Mouse (Mus musculus): ENCODE measurements around the gene Sox3. TPM values are rescaled to one million over a fixed set of nuclear protein-coding genes. Genes with fewer than 3 reads are reported as not detected.

The Sox3 gene
- polyA plus RNA-seq, 1 experiment: not detected

GRCm38 (mm10) chrX:60891329-60892095 lies 1.7 kb downstream of the Sox3 start:
- peaks cover 12% of the 10 kb centered on the region for H3K4me1 ChIP-seq (ENCODE audit: control insufficient read depth, insufficient read depth, low read length)
- no peak for TF ChIP-seq POLR2A (IDR thresholded peaks at IDR 0.05; ENCODE audit: insufficient read depth, low read depth, low read length)
- WGBS: 18% methylated on average over 43 of the region's 43 CpGs
- peak overlapping the region; percentile 69 for H3K4me3 ChIP-seq (ENCODE audit: insufficient read depth, low read depth, low read length)
- H3K27ac ChIP-seq (ENCODE audit: insufficient read depth, low read depth, low read length): no peak overlapping the region

GRCm38 (mm10) chrX:60890651-60891050 lies 2.6 kb downstream of the Sox3 start:
- WGBS: 25% methylated on average over 18 of the region's 18 CpGs
- Histone ChIP-seq H3K27ac (ENCODE audit: insufficient read depth, low read depth, low read length) (no peak overlapping the region), H3K4me1 (ENCODE audit: control insufficient read depth, insufficient read depth, low read length) (peaks cover 12% of the 10 kb centered on the region), H3K4me3 (ENCODE audit: insufficient read depth, low read depth, low read length) (no peak overlapping the region)
- TF ChIP-seq POLR2A (IDR thresholded peaks at IDR 0.05; ENCODE audit: insufficient read depth, low read depth, low read length) (no peak), CTCF (IDR thresholded peaks at IDR 0.05; ENCODE audit: insufficient read depth, low read depth, low read length) (no peak)

- Histone ChIP-seq H3K4me1 (ENCODE audit: control insufficient read depth, insufficient read depth, low read length) (peaks cover 12% of the 10 kb centered on the region), H3K27ac (ENCODE audit: insufficient read depth, low read depth, low read length) (no peak overlapping the region), H3K4me3 (ENCODE audit: insufficient read depth, low read depth, low read length) (no peak overlapping the region)
- no peak for TF ChIP-seq CTCF (IDR thresholded peaks at IDR 0.05; ENCODE audit: insufficient read depth, low read depth, low read length)
- no peak for TF ChIP-seq POLR2A (IDR thresholded peaks at IDR 0.05; ENCODE audit: insufficient read depth, low read depth, low read length)
- WGBS: 51% methylated on average over 17 of the region's 17 CpGs
Observed at GRCm38 (mm10) chrX:60889956-60890485, 3.2 kb downstream of the Sox3 start.

Data from olfactory bulb, adult 2 months (tissue).